Mouse (Mus musculus) mature B cell (primary cell): ENCODE results near the gene Colgalt2.
"Not testable (repeated sequence)": the region's sequence is repeated elsewhere in the genome, so short reads cannot be mapped to it uniquely, and the experiment has no call there.

ENCODE experiments used
- in situ Hi-C: fragments of 300-500 bp; cut with MboI; formaldehyde crosslinking; loops from 2 replicates; pipeline ENCODE4 v1.14.3; 2019

Colgalt2 gene

DNA sequence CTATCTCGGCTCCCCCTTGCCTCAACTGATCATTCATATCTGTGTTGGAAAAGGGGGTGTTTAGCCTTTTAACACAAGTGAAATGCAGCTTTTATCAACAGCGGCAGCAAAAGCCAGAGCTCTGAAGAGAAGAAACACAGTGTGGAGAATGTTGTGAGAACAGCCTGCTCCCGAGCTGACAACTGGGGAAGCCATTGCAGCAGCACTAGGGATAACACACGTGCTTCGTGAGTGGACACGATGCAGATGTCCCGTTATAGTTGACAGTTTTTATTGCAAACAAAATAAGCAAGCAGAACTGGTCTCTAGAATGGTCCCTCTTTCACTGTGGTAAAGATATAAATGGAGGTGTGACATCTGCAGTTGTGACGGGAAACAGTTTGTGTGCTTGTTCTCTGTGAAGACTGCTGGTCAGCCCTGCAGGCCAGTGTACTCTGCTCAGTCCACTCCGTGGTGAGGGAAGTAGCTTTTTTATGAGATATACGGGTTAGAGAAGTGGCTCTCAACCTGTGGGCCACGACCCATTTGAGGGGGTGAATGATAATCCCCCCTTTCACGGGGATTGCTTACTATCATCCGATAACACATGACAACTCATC, 16.8 kb downstream of the Colgalt2 start:
- in situ Hi-C loops, result no loop called here

GRCm38 (mm10) chr1:152417602-152418001, 18.0 kb downstream of the Colgalt2 start:
- in situ Hi-C loops, result no loop called here

- in situ Hi-C loops, result no loop called here
Observed at GRCm38 (mm10) chr1:152422295-152422694, 22.7 kb downstream of the Colgalt2 start.

GRCm38 (mm10) chr1:152423052-152423451, 23.4 kb downstream of the Colgalt2 start:
- in situ Hi-C loops, result no loop called here

GRCm38 (mm10) chr1:152427912-152428581, 28.4 kb downstream of the Colgalt2 start:
- in situ Hi-C loops, result no loop called here

- in situ Hi-C loops, result no loop called here
Observed at GRCm38 (mm10) chr1:152429805-152430204, 30.2 kb downstream of the Colgalt2 start.

DNA sequence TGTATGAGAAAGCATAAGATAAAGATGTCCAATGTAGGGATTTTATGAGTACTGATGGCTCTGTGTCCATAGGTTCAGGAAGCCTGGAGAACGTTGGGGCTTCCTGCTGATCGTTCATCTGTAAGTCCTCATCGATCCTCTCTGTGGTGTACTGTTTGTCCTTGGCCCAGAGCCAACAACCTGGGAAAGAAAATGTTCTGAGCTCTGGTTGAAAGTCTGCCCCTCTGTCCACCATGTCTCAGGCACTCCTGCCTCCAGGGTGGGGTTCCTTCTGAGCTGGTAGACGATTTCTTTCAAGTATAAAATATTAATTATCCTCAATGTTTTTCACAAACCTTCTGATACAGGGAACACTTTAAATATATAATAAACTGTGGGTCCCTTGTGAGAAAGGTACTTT, 34.5 kb downstream of the Colgalt2 start:
- in situ Hi-C loops, result no loop called here

DNA sequence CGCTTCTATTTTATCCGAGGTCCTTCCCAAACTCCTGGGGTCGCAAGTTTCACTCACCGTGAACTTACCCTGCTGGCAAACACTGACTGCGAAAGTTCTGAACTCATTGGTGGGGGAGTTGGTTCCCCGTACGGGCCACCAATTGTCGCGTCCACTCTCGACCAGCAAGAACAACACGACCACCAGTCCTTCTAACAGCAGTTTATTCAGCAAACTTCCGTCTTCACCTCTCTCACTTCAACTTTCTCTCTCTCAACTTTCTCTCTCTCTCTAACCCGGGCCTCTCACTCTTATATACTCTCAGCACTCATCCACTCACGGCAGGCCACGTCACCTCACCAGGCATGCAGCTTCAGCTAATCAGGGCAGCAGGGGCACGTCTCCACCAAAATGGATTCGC, 37.9 kb downstream of the Colgalt2 start:
- in situ Hi-C loops, result not testable (repeated sequence)

GRCm38 (mm10) chr1:152439408-152439807, 39.8 kb downstream of the Colgalt2 start:
- in situ Hi-C loops, result no loop called here

DNA sequence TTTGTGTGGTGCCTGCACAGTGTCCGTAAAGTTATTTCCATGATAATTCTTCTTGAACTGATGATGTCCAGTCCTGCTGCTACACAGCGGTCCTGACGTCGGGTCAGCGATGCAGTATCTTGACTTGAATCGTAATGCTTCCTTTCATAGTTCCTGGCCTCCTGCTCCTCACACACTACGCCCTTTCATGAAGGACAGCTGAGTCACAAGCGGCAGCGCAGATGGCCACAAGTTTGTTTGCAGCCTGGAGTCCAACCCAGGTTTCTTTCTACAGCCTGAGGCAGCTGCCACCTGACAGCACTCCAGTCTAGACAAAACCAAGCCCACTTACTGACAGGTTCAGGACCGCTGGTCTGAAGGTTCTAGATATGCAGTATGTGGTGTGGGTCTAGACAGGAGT, 40.2 kb downstream of the Colgalt2 start:
- in situ Hi-C loops, result no loop called here

- in situ Hi-C loops, result no loop called here
Observed at GRCm38 (mm10) chr1:152444630-152445029, 45.0 kb downstream of the Colgalt2 start.

DNA sequence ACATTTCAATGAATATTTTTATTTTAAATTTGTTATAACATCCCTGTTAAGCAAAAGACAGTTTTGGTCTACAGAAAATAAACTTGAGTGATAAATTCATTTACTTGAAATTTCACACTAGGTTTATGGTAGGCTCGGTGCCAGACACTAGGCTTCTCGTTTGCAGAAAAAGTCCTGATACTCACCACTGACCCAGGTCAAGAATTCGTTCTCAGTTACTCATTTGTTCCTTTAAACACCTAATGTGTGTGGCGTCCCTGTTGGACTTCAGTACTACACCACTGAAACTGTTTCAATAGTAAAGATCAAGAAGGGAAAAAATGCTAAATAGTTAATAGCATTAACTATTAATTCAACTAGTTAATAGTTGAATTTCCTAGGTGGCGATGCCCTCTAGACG, 46.3 kb downstream of the Colgalt2 start:
- in situ Hi-C loops, result no loop called here

DNA sequence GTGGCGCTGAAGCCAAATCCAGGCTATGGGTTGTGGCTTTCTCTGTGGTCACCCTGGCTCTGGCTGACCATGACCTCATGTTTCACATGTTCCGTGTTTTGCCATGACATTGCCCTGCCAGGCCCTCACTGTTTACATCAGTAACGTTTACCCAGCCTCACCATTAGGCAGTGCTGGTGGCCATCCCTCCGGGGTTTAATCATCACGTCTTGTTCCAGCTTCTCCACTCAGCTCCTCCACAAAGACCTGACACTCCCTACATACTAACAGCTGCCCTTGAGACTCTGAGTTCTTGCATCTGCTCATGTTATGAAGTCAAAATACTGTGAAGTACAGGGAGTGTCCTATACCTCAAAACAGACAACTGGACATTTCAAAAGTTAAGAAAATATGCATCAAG, 54.9 kb downstream of the Colgalt2 start:
- in situ Hi-C loops, result no loop called here

- in situ Hi-C loops, result no loop called here
Observed at GRCm38 (mm10) chr1:152455275-152456243, 55.9 kb downstream of the Colgalt2 start.

GRCm38 (mm10) chr1:152456266-152456665, 56.6 kb downstream of the Colgalt2 start:
- in situ Hi-C loops, result no loop called here

DNA sequence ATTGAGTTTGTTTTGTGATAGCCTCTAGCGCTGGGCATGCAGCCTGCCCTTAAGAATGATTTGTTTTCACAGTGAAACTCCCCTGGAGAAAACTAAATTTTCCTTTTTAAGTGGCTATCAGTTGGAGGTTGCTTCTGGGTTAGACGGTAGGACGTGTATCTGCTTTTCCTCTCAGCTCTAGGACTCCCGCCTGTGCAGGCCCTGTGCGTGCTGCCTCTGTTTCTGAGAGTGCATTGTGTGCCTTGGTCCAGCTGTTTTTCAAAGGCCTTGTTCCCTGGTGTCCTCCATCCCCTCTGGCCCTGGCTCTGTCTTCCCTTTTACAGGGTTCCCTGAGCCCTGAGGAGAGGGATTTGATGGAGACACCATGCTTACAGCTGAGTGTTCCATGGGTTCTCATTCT, 58.0 kb downstream of the Colgalt2 start:
- in situ Hi-C loops, result no loop called here

DNA sequence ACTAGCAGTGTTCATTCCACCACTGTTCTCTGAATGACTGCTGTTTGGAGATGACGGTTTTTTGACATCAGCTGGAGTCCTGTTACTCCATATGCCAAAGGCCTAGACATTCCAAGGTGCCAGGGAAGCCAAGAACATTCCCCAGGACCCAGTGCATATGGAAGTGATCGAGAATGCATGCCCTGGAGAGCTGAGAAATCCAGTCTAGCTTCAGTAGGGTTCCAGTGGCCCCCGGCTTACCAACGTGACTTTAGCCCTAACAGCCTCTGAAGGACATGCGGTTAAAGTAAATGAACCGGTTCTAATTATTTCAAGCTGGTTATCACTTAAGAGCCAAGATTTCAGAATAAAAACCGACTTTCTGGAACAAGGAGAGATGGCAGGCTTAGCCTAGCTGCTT, 59.4 kb downstream of the Colgalt2 start:
- in situ Hi-C loops, result no loop called here

- in situ Hi-C loops, result no loop called here
Observed at GRCm38 (mm10) chr1:152460931-152461330, 61.3 kb downstream of the Colgalt2 start.

- in situ Hi-C loops, result no loop called here
Observed at GRCm38 (mm10) chr1:152461814-152462213, 62.2 kb downstream of the Colgalt2 start.

DNA sequence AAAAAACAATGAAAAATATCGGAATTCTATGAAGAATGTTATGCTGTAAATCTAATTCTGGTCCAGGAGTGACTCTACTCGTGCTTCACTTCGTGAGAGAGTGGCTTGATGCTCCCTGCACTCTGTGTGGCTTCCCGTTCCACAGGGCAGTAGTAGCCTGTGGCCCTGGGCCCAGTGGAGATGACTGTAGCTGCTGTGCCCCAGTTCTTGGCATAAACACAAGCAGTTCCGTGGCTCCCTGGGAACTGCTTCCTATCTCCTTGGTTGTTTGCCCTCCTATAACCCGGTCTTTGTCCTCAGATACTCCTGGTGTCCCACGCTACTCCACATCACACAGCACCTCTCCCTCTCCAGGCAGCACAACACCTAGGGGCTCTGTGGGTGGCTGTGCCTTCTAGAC, 62.7 kb downstream of the Colgalt2 start:
- in situ Hi-C loops, result no loop called here

- in situ Hi-C loops, result no loop called here
Observed at GRCm38 (mm10) chr1:152466280-152466679, 66.7 kb downstream of the Colgalt2 start.

GRCm38 (mm10) chr1:152468443-152468842, 68.8 kb downstream of the Colgalt2 start:
- in situ Hi-C loops, result no loop called here

DNA sequence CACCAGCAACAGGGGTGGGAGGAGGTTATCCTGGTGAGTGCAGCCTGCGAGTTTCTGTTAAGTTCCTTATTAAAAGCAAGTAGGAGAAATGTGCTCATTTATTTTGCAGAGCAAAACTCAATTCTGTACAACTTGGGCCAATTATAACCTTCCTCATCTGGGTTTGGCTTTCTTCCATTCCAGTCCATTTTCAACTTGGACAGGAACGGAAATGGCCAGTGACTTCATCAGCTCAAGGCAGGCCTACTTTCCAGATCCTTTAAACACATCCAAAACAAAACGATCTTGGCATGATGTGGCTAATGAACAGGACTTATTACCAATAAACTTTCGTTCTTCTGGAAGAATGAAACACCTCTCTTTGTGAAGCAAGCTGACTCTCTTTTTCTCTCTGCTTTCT, 76.5 kb downstream of the Colgalt2 start:
- in situ Hi-C loops, result no loop called here
